Mouse (Mus musculus) bone marrow, adult 2 months (tissue): ENCODE data around the gene E2f3. TPM values are rescaled to one million over a fixed set of nuclear protein-coding genes. Genes with fewer than 3 reads are reported as not detected.

Experiments
- H3K27ac ChIP-seq: fragments of 200-500 bp; 2 replicates; pipeline ENCODE4 v1.5.1; 2012; ENCODE audit warnings: low read depth, mild to moderate bottlenecking, control low read depth, inconsistent platforms, low read length; ENCODE audit not compliant: control insufficient read depth, poor library complexity, insufficient read depth
- H3K4me1 ChIP-seq: fragments of 200-500 bp; 2 replicates; pipeline ENCODE4 v1.6.1; 2011; ENCODE audit warnings: low read length; ENCODE audit not compliant: control insufficient read depth, insufficient read depth
- H3K4me3 ChIP-seq: fragments of 200-500 bp; replicated peaks from 2 replicates; pipeline ENCODE3; 2011; ENCODE audit warnings: mild to moderate bottlenecking, low read depth, low read length, control low read depth; ENCODE audit not compliant: control insufficient read depth
- CTCF ChIP-seq: fragments of 200-500 bp; IDR thresholded peaks from 2 replicates; pipeline ENCODE4 v1.5.1; 2011; ENCODE audit warnings: low read length, control low read depth; ENCODE audit not compliant: control insufficient read depth, insufficient read depth
- POLR2A ChIP-seq: fragments of 200-500 bp; IDR thresholded peaks from 2 replicates; pipeline ENCODE4 v1.6.1; 2011; ENCODE audit warnings: low read depth, mild to moderate bottlenecking, control low read depth, low read length, borderline replicate concordance; ENCODE audit not compliant: control insufficient read depth
- WGBS: fragments of 180-500 bp; shearing (Covaris S2); methylation state at CpG from one replicate; pipeline ENCODE4 v1.1.7; 2018; 5-methylcytosine and 5-hydroxymethylcytosine counted together
- polyA plus RNA-seq: library from polyadenylated mRNA; stranded (reverse); fragments of >200 nt; gene quantifications from 2 replicates; pipeline ENCODE4 v1.2.4, GENCODE M21; 2011; ENCODE audit warnings: low replicate concordance; ENCODE audit not compliant: missing spikeins, insufficient read depth, insufficient read length

E2f3 gene
- polyA plus RNA-seq, 1 experiment = 11.1 TPM

DNA sequence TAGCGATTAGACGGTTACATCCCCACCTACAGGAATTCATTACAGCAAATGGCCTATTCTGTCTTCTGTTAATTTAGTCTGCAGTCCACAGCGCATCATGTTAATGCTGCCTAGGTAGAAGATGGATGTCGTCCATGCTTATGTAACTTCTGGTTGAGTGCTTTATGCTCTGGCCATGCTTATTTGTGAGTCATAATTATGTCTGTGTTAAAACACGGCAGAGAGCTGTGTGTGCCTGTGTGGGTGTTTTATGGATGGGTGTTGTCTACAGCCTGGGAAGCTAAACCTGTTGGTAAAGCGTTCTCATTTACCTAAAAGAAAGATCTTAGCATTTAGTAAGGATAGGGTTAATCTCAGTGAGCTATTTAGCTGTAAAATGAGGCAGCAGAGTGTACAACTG lies 26.4 kb upstream of the E2f3 start:
- TF ChIP-seq CTCF = no peak
- no peak for TF ChIP-seq POLR2A
- Histone ChIP-seq H3K4me3 (no peak overlapping the region), H3K4me1 (no peaks in the 10 kb centered on the region; the same call in 1 of the 2 replicates), H3K27ac (no peak overlapping the region)
- WGBS = 82% methylated on average over 6 of the region's 6 CpGs

DNA sequence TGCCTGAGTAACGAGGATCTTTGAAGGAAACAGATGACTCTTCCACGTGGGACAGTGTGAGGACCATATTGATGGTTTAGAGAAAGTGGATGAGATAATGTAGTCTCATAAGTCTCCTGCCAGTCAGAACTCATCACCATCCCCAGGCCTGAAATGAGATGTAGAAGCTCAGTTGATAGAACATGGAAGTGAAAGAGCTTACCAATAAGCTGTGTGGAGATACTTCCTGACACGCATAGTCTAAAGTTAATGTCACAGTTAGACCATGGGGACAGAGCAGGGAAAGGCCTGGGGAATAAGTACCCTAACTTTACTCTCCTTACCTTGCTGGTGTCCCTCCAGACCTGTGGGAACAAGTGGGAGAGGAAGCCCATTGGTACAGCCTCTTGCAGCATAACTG lies 22.9 kb upstream of the E2f3 start:
- WGBS = 69% methylated on average over 3 of the region's 3 CpGs
- Histone ChIP-seq H3K4me3 (no peak overlapping the region), H3K4me1 (no peaks in the 10 kb centered on the region; the same call in 1 of the 2 replicates), H3K27ac (no peak overlapping the region)
- no peak for TF ChIP-seq POLR2A
- no peak for TF ChIP-seq CTCF

DNA sequence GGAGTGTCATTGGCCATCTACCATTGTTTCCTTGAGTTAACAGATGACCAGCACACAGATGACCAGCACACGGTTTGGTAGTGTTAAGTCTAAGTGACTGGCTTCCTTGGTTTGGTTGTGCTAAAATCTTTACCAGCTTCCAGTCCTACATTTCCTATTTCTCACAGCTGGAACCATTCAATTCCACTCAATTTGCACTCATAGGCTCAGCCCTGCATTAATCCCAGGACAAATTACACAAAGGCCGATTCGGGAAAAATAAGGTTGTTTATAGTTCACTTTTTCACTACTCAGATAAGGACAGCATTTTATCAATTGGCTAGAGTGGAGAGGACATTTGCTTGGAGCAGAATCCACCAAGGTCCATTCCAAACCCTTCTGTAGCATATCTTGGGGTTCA lies 19.6 kb upstream of the E2f3 start:
- Histone ChIP-seq H3K27ac (no peak overlapping the region), H3K4me3 (no peak overlapping the region), H3K4me1 (no peaks in the 10 kb centered on the region; the same call in 1 of the 2 replicates)
- TF ChIP-seq POLR2A = no peak
- no peak for TF ChIP-seq CTCF
- 89% methylated on average over 3 of the region's 3 CpGs for WGBS

DNA sequence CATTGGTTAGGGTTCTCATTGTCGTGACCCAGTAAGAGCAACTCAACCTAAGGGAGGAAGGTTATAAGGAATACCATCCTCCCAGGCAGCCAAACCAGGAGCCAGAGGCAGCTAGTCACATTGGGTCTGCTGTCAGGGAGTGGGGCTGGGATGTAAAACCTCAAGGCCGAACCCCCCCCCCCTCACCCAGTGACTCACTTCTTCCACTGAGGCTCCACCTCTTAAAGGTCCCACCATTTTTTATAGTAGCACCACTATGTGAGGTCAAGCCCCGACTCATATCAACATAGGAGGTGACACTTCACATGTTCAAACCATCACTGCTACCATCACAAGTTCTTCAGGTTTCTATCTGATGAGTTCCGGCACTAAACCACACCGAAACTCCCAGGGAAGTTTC lies 19.0 kb upstream of the E2f3 start:
- no peaks in the 10 kb centered on the region; the same call in 1 of the 2 replicates for H3K4me1 ChIP-seq
- no peak overlapping the region for H3K4me3 ChIP-seq
- TF ChIP-seq POLR2A = no peak
- TF ChIP-seq CTCF = no peak
- no peak overlapping the region for H3K27ac ChIP-seq
- WGBS = 80% methylated on average over 5 of the region's 5 CpGs

DNA sequence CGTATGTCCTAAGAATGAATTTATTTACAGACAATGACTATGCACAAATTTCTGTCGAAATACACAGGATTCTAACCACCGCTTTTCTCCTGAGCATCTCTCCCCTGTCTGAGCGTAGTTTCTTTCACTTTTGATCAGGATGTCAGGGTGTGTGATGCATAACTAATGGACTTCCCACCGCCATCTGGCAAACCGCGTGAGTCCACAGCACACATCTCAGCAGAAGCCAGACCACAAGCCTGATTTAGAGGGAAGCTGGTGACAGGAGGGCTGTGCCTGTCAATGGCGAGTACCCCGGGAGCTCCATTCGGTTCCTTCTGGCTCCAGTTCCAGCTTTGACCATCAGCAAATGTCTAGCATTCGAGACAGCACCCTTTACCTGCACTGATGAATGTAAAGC lies 17.3 kb upstream of the E2f3 start:
- no peaks in the 10 kb centered on the region; the same call in 1 of the 2 replicates for H3K4me1 ChIP-seq
- peak overlapping the region; percentile 7 for H3K4me3 ChIP-seq
- 2% methylated on average over 11 of the region's 11 CpGs for WGBS
- H3K27ac ChIP-seq = no peak overlapping the region
- no peak for TF ChIP-seq CTCF
- TF ChIP-seq POLR2A = no peak

DNA sequence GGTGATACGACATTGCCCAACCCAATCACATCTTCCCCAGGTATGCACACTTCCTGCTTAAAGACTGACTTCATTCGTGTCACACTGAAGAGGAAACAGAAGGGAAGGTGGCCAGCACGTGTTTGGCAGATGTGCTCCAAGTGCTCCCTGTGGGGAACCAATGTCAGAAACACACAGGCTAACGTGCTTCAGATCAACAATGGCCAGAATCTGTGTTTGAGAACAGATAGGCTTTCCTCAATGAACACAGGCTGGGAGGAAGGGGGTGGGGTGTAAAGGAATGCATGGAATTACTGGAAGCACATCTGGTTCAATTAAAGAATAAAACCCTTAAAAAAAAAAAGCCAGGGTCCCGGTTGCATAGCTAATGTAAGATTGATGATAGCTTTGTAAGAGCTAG lies 15.2 kb upstream of the E2f3 start:
- 19% methylated on average over 5 of the region's 5 CpGs for WGBS

DNA sequence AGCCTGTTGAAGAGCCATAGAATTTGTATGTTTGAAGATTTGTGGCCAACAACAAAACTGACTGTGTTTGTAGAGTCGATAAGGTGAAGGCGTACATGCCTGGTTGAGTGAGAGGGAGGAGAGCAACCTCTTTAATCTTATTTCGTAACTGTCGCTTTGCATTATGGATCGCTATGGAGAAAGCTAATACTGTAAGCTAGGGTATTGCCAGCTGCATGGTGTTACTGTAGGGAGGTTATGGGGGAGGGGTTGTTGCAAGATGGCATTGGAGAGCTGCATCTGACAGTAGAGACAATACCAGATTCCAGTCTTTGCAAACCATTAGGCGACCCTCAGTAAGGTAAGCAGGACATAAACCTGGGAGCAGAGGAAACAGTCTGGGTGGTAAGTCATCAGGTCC lies 2.1 kb upstream of the E2f3 start:
- H3K27ac ChIP-seq = no peak overlapping the region
- WGBS = 77% methylated on average over 6 of the region's 6 CpGs

More for the DNA sequence above, 15.2 kb upstream of the E2f3 start:
- TF ChIP-seq POLR2A (no peak), CTCF (no peak)
- no peak overlapping the region for H3K27ac ChIP-seq
- no peaks in the 10 kb centered on the region; the same call in 1 of the 2 replicates for H3K4me1 ChIP-seq
- H3K4me3 ChIP-seq = no peak overlapping the region

DNA sequence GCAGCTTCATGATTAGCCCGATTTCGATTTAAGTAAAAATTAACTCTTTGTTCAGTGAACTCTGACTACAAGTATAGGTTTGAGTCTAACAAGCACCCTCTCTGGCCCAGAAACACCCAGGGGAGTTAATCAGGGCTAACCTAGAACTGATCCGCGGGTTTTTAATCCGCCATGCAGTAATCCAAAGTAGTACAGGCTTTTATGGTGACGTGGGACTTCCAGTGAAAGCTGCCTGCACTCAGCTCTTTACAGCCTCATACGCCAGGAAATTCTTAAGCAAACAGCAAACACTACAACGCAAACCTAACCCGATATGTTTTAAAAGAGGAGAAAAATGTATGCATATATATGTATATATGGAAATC lies 875 bp upstream of the E2f3 start:
- Histone ChIP-seq H3K4me3 (peak overlapping the region; percentile 61), H3K27ac (no peak overlapping the region), H3K4me1 (peaks cover 2% of the 10 kb centered on the region; the same call in 1 of the 2 replicates)
- WGBS = 8% methylated on average over 9 of the region's 9 CpGs
- TF ChIP-seq POLR2A (no peak), CTCF (no peak)

More for the DNA sequence above, 2.1 kb upstream of the E2f3 start:
- no peak for TF ChIP-seq CTCF
- TF ChIP-seq POLR2A = no peak
- Histone ChIP-seq H3K4me1 (peaks cover under 1% of the 10 kb centered on the region; the same call in 1 of the 2 replicates), H3K4me3 (no peak overlapping the region)

DNA sequence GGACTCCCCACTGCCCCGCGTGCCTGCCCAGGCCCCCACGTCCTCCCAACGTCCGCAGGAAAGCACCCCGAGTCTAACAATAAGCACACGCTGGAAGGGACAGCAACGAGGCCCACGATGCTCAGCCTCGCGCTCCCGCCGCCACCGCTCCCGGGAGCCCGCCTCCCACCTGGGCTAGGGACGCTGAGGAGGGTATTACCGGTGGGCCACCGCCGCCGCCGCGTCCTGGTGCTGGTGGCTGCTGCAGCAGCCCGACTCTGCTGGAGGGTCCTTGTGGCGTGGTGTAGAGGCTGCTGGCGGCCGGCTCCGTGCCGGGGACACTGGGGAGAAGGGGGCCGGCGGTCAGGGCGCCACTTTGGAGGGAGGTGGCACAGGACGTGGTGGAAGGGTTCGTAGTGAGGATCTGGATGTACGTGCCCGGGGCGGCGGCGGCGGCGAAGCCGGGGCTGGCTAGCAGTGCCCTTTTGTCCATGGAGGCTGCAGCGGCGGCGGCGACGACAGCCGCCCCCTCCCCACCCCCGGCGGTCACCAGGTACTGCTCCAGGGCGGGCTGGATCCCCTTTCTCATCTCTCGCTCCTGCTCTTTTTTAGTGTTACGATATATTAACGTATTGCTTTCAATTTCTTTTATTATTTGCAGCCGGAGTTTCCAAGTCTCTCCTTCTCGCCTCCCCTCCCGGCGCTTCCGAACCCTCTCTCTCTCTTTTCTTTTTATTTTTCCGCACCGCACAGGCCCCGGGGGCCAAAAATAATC lies 585 bp downstream of the E2f3 start:
- 1% methylated on average over 62 of the region's 62 CpGs for WGBS
- Histone ChIP-seq H3K4me1 (peaks cover 2% of the 10 kb centered on the region; the same call in 1 of the 2 replicates), H3K4me3 (peak overlapping the region; percentile 84), H3K27ac (peak overlapping the region; percentile 96)
- no peak for TF ChIP-seq CTCF
- TF ChIP-seq POLR2A = no peak
